Mouse (Mus musculus) myocyte (in vitro differentiated cells): ENCODE measurements around the gene Sesn2. TPM values are rescaled to one million over a fixed set of nuclear protein-coding genes. Genes with fewer than 3 reads are reported as not detected.
"Not testable (repeated sequence)": the region's sequence is repeated elsewhere in the genome, so short reads cannot be mapped to it uniquely, and the experiment has no call there.

Experiments
- H3K27me3 ChIP-seq: one replicate; pipeline ENCODE4 v1.6.1; 2011; ENCODE audit not compliant: control insufficient read depth, insufficient read depth, insufficient read length
- H3K36me3 ChIP-seq: one replicate; pipeline ENCODE4 v1.6.1; 2011; ENCODE audit not compliant: control insufficient read depth, insufficient read depth
- H3K4me2 ChIP-seq: one replicate; pipeline ENCODE4 v1.6.1; 2011; ENCODE audit warnings: low read depth, control low read depth
- H3K4me3 ChIP-seq: one replicate; pipeline ENCODE4 v1.5.1; 2011; ENCODE audit warnings: mild to moderate bottlenecking, control low read depth, moderate library complexity
- H3K79me2 ChIP-seq: one replicate; pipeline ENCODE4 v1.6.1; 2011; ENCODE audit not compliant: control insufficient read depth, insufficient read depth
- H3ac ChIP-seq: one replicate; pipeline ENCODE4 v1.6.1; 2011; ENCODE audit not compliant: control insufficient read depth, insufficient read length
- CEBPB ChIP-seq: IDR thresholded peaks from 2 replicates; pipeline ENCODE4 v1.6.1; 2011; ENCODE audit warnings: mild to moderate bottlenecking, moderate library complexity; ENCODE audit not compliant: poor library complexity, insufficient read depth, severe bottlenecking
- E2F4 ChIP-seq: IDR thresholded peaks from one replicate; pipeline ENCODE4 v1.6.1; 2011; ENCODE audit warnings: mild to moderate bottlenecking, control low read depth, moderate library complexity; ENCODE audit not compliant: insufficient read depth
- MAX ChIP-seq: IDR thresholded peaks from one replicate; pipeline ENCODE4 v1.6.1; 2011; ENCODE audit warnings: low read depth, mild to moderate bottlenecking, control low read depth
- MYOD1 ChIP-seq, 3 experiments: IDR thresholded peaks; one replicate each; pipeline ENCODE4 v1.6.1; 2011; ENCODE audit warnings: control low read depth in 2 of 3, low read depth in 2 of 3, mild to moderate bottlenecking in 2 of 3, moderate library complexity in 1 of 3; ENCODE audit not compliant: insufficient read length in 2 of 3, control insufficient read depth in 1 of 3
- MYOG ChIP-seq, 3 experiments: IDR thresholded peaks; one replicate each; pipeline ENCODE4 v1.6.1; 2011; ENCODE audit warnings: control low read depth in 2 of 3, low read depth in 2 of 3, mild to moderate bottlenecking in 2 of 3; ENCODE audit not compliant: insufficient read length in 2 of 3, control insufficient read depth in 1 of 3, insufficient read depth in 1 of 3
- POLR2A ChIP-seq: IDR thresholded peaks from one replicate; pipeline ENCODE4 v1.6.1; 2011; ENCODE audit warnings: low read depth, mild to moderate bottlenecking, control low read depth, moderate library complexity; ENCODE audit not compliant: insufficient read length
- POLR2AphosphoS2 ChIP-seq: IDR thresholded peaks from one replicate; pipeline ENCODE4 v1.6.1; 2011; ENCODE audit warnings: low read depth, control low read depth; ENCODE audit not compliant: insufficient read length
- REST ChIP-seq: IDR thresholded peaks from one replicate; pipeline ENCODE4 v1.6.1; 2011; ENCODE audit warnings: mild to moderate bottlenecking, control low read depth, moderate library complexity; ENCODE audit not compliant: insufficient read depth, insufficient read length
- SRF ChIP-seq: IDR thresholded peaks from one replicate; pipeline ENCODE4 v1.6.1; 2011; ENCODE audit warnings: low read depth; ENCODE audit not compliant: control insufficient read depth, insufficient read length
- TCF12 ChIP-seq: IDR thresholded peaks from one replicate; pipeline ENCODE4 v1.6.1; 2011; ENCODE audit warnings: mild to moderate bottlenecking, control low read depth; ENCODE audit not compliant: poor library complexity, insufficient read depth, severe bottlenecking
- TCF3 ChIP-seq: IDR thresholded peaks from one replicate; pipeline ENCODE4 v1.6.1; 2011; ENCODE audit warnings: low read depth, control low read depth; ENCODE audit not compliant: insufficient read length
- USF1 ChIP-seq: IDR thresholded peaks from one replicate; pipeline ENCODE4 v1.6.1; 2011; ENCODE audit warnings: low read depth, mild to moderate bottlenecking, control low read depth, moderate library complexity
- polyA plus RNA-seq: library from polyadenylated mRNA; unstranded; fragments of >200 nt; fragmentation: generic; extraction: Trizol; gene quantifications from one replicate; pipeline ENCODE4 v1.2.1, GENCODE M21; 2012; ENCODE audit warnings: missing spikeins

The Sesn2 gene
- polyA plus RNA-seq = 71.5 TPM

- Histone ChIP-seq H3K4me3 (peak within 1 kb of the TSS; percentile 99), H3K27me3 (no peaks in the 10 kb centered on the region), H3K79me2 (peaks cover 48% of the 10 kb centered on the region), H3K36me3 (peaks cover 9% of the 10 kb centered on the region), H3ac (peak within 1 kb of the TSS; percentile 72), H3K4me2 (peak within 1 kb of the TSS; percentile 93)
- TF ChIP-seq POLR2A = peak; percentile 88
- peak in 1 of 3 experiments; percentile 23 for TF ChIP-seq MYOG (IDR thresholded peaks at IDR 0.05; ENCODE audit: control insufficient read depth in 1 of 3, insufficient read depth in 1 of 3, insufficient read length in 2 of 3, low read depth in 2 of 3)
- peak; percentile 25 for TF ChIP-seq REST
- no peak for TF ChIP-seq E2F4
- TF ChIP-seq MYOD1 (IDR thresholded peaks at IDR 0.05; ENCODE audit: control insufficient read depth in 1 of 3, insufficient read length in 2 of 3, low read depth in 2 of 3) = no peak
- TF ChIP-seq USF1 = no peak
- peak; percentile 99 for TF ChIP-seq POLR2AphosphoS2
- no peak for TF ChIP-seq TCF3
Observed at GRCm38 (mm10) chr4:132510352-132510798, at the start of gene Sesn2. TSS of gene Sesn2 (minus strand) at chr4:132510501.

GRCm38 (mm10) chr4:132555550-132555949 lies 45.2 kb upstream of the Sesn2 start:
- not testable (repeated sequence) for H3K4me2 ChIP-seq, H3K36me3 ChIP-seq, H3K79me2 ChIP-seq, H3ac ChIP-seq, H3K4me3 ChIP-seq, H3K27me3 ChIP-seq

DNA sequence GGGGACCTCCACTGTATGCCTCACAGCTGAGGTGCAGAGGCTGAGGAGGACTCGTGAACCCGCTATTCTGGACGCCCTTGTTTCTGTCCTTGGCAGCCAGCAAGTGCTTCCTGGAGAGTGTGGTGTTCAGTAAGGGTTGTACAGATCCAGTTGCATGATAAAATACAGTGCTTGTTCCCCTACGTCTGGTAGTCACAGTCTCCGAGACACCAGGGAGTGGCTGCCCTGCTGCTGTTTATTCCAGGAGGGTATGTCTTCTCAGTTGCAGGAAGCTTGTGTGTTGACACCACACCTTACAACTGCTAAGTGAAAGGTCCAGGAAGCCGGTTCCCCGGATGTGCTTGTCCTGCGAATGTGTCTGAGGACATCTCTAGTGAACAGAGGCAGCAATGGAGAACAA lies 44.4 kb upstream of the Sesn2 start:
- Histone ChIP-seq H3K36me3 (peaks cover 15% of the 10 kb centered on the region), H3ac (no peak overlapping the region), H3K27me3 (no peaks in the 10 kb centered on the region), H3K4me3 (no peak overlapping the region), H3K4me2 (no peak overlapping the region), H3K79me2 (no peaks in the 10 kb centered on the region)
- TF ChIP-seq MYOG (IDR thresholded peaks at IDR 0.05; ENCODE audit: control insufficient read depth in 1 of 3, insufficient read depth in 1 of 3, insufficient read length in 2 of 3, low read depth in 2 of 3) (no peak), POLR2AphosphoS2 (no peak), MAX (no peak), E2F4 (no peak), TCF12 (no peak), POLR2A (no peak), MYOD1 (IDR thresholded peaks at IDR 0.05; ENCODE audit: control insufficient read depth in 1 of 3, insufficient read length in 2 of 3, low read depth in 2 of 3) (no peak), SRF (no peak), REST (no peak), TCF3 (no peak), CEBPB (no peak), USF1 (no peak)

DNA sequence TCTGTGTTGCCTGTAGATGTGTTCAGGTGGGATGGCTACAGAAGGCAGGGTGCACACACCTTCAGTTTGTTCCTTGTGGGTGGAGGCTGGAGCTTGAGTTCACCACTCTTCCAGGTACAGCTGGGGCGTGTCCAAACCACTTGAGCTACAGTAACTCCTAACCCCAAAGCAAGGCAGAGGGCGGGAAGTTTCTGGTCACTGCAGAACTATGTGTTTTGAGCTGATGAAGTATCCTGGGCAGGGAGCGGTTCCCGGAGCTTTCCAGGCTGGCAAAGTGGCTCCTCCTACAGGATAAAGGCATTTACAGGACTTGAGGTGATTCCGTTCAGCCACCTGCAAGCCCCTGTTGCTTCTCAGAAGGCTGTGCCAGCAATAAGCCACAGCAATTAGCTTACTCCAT lies 43.9 kb upstream of the Sesn2 start:
- no peak for TF ChIP-seq CEBPB
- no peak for TF ChIP-seq TCF12
- no peak for TF ChIP-seq MYOG (IDR thresholded peaks at IDR 0.05; ENCODE audit: control insufficient read depth in 1 of 3, insufficient read depth in 1 of 3, insufficient read length in 2 of 3, low read depth in 2 of 3)
- TF ChIP-seq MAX = no peak
- TF ChIP-seq POLR2AphosphoS2 = no peak
- TF ChIP-seq POLR2A = no peak
- no peak for TF ChIP-seq TCF3
- no peak for TF ChIP-seq REST
- no peak for TF ChIP-seq SRF
- TF ChIP-seq MYOD1 (IDR thresholded peaks at IDR 0.05; ENCODE audit: control insufficient read depth in 1 of 3, insufficient read length in 2 of 3, low read depth in 2 of 3) = no peak
- Histone ChIP-seq H3K36me3 (peaks cover 19% of the 10 kb centered on the region), H3K4me2 (no peak overlapping the region), H3K79me2 (peaks cover 3% of the 10 kb centered on the region), H3ac (no peak overlapping the region), H3K27me3 (no peaks in the 10 kb centered on the region), H3K4me3 (no peak overlapping the region)

DNA sequence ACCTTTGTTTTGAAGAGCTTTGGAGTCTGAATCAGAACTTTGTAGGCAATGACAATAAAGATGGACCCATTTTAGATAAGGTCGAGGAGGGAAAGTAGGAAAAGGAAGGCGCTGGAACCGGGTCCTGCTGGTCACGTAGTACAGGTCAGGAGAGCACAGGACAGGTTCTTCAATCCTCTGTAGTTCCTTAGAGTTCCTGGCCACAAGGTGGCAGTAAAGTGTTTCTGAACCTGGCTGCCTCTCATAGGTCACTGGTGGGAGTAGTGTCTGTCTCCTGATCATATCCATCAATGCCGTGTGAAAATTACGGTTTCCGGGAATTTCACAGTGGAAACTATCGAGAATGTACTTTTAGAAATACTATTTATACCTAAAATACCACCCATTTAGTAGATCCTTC lies 35.5 kb upstream of the Sesn2 start:
- no peaks in the 10 kb centered on the region for H3K27me3 ChIP-seq
- peaks cover 77% of the 10 kb centered on the region for H3K36me3 ChIP-seq
- no peak overlapping the region for H3ac ChIP-seq
- no peak for TF ChIP-seq SRF
- H3K4me2 ChIP-seq = no peak overlapping the region
- H3K79me2 ChIP-seq = peaks cover 8% of the 10 kb centered on the region
- H3K4me3 ChIP-seq = no peak overlapping the region

DNA sequence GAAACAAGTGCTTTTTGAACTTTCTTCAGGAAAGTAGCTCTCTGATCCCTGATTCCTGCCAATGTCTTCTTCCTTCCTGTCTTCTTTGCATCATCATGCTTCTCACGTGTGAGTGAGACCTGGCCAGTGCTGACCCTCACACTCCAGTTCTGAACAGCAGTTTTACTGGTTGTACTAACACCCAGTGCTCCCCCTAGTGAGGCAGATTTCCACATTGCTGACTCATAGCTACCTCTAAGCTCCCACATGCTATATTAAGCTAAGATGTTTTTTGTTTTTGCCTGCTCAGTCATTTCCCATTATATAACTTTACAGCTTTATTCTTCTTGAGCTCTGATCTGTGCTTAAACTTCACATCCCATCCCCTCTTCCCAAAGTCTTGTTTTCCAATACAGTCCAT lies 32.4 kb upstream of the Sesn2 start:
- peaks cover 58% of the 10 kb centered on the region for H3K36me3 ChIP-seq
- no peak overlapping the region for H3ac ChIP-seq
- TF ChIP-seq MYOD1 (IDR thresholded peaks at IDR 0.05; ENCODE audit: control insufficient read depth in 1 of 3, insufficient read length in 2 of 3, low read depth in 2 of 3) (no peak), E2F4 (no peak), POLR2A (no peak), POLR2AphosphoS2 (no peak), SRF (no peak), REST (no peak), USF1 (no peak), MAX (no peak), TCF3 (no peak), TCF12 (no peak), CEBPB (no peak), MYOG (IDR thresholded peaks at IDR 0.05; ENCODE audit: control insufficient read depth in 1 of 3, insufficient read depth in 1 of 3, insufficient read length in 2 of 3, low read depth in 2 of 3) (no peak)
- no peaks in the 10 kb centered on the region for H3K27me3 ChIP-seq
- no peak overlapping the region for H3K4me3 ChIP-seq
- H3K4me2 ChIP-seq = no peak overlapping the region
- H3K79me2 ChIP-seq = peaks cover 31% of the 10 kb centered on the region
